Mouse (Mus musculus) layer of hippocampus, postnatal 10 days (tissue): Measurements from ENCODE around the gene AC134908.4. TPM values are rescaled to one million over a fixed set of nuclear protein-coding genes. Genes with fewer than 3 reads are reported as not detected.

Experiments used
- DNase-seq, 2 experiments: peaks; one replicate each; pipeline ENCODE4 v3.0.0; 2021; ENCODE audit warnings: low spot score in 2 of 2
- total RNA-seq, 2 experiments: library from RNA; stranded (reverse); gene quantifications; 2 replicates each; pipeline ENCODE4 v1.2.3; 2021

The AC134908.4 gene
- total RNA-seq, 2 experiments from 2014 or later: not detected

GRCm38 (mm10) chr17:25831451-25832281 is 36.2 kb upstream of the AC134908.4 start:
- peak in 1 of 2 experiments; percentile 48 for DNase-seq

- no peak for DNase-seq
Measured at GRCm38 (mm10) chr17:25830806-25831431, 35.5 kb upstream of the AC134908.4 start.

DNA sequence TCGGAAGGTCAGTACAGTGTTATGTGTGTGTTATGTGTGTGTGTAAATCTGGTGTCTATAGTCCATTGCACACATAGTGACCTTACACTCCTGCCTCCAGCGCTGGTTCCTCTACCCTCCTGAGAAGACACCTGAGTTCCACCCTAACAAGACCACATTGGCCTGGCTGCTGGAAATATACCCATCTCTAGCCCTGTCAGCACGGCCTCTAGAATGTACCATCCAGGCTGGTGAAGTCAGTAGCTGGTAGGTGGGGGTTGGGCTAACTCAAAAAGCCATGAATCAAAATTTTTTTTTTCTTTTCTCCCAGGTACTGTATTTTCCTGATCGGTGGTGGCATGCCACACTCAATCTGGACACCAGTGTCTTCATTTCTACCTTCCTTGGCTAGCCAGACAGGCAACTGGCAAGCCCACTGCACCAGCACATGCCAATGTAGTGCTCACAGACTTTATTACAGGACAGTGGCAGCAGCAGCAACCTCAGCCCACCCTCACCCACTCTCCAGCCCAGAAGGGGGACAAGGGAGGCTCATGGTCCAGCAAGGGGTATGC is 34.8 kb upstream of the AC134908.4 start:
- no peak for DNase-seq

DNA sequence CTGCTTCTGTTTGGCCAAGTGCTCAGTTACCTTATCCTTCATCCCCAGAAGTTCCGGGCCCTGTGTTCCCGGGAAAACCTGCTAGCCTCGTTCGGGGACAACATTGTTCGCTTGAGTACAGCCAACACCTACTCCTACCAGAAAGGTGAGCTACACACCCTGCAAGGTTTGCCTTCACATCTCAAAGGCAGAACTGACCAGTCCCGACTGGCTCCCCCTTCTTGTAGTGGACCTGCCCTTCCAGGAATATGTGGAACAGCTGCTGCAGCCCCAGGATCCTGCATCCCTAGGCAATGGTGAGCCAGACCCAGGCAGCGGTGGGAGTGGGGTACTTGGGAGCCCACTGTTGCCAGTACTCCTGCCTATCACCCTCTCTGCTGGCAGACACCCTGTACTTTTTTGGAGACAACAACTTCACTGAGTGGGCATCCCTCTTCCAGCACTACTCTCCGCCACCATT is 34.1 kb upstream of the AC134908.4 start:
- DNase-seq: no peak

- DNase-seq: peak; percentile 75 to 83
Measured at GRCm38 (mm10) chr17:25828712-25829557, 33.5 kb upstream of the AC134908.4 start, which contains the start of gene Jmjd8. Gene Jmjd8 (plus strand): TSS chr17:25828867.

- no peak for DNase-seq
Measured at GRCm38 (mm10) chr17:25828223-25828594, 32.8 kb upstream of the AC134908.4 start.

DNA sequence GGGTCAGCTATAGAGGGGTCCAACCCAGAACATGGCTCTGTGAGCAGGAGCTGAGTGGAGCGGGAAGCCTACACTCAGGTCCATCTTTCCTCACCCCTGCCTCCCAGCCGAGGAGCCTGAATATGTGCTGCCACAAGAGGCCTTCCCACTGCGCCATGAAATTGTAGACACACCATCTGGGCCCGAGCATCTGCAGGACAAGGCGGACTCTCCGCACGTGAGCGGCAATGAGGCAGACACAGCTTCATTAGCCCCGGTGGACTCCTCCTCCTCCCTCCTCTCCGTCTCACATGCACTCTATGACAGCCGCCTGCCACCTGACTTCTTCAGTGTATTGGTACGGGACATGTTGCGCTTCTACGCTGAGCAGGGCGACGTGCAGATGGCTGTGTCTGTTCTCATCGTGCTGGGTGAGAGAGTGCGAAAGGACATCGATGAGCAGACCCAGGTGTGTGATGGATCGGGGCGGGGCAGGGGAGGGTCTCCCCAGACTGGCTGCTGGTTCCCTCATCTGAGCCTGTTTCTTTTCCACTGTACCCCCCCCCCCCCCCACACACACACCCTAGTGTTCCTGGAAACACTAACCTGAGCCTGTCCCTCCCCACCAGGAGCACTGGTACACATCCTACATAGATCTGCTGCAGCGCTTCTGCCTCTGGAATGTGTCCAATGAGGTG is 32.2 kb upstream of the AC134908.4 start:
- DNase-seq: no peak

GRCm38 (mm10) chr17:25827011-25827410 is 31.6 kb upstream of the AC134908.4 start:
- DNase-seq: no peak

DNA sequence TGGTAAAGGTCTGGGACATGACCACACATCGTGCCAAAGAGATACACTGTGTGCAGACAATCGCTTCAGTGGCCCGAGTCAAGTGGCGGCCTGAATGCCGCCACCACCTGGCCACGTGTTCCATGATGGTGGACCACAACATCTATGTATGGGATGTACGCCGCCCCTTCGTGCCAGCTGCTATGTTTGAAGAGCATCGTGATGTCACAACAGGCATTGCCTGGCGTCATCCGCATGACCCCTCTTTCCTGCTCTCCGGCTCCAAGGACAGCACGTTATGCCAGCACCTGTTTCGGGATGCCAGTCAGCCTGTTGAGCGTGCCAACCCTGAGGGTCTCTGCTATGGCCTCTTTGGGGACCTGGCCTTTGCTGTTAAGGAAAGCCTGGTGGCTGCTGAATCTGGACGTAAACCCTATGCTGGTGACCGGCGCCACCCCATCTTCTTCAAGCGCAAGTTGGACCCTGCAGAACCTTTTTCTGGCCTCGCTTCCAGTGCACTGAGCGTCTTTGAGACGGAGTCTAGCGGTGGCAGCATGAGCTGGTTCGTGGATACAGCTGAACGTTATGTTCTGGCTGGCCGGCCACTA is 30.6 kb upstream of the AC134908.4 start:
- no peak for DNase-seq

DNA sequence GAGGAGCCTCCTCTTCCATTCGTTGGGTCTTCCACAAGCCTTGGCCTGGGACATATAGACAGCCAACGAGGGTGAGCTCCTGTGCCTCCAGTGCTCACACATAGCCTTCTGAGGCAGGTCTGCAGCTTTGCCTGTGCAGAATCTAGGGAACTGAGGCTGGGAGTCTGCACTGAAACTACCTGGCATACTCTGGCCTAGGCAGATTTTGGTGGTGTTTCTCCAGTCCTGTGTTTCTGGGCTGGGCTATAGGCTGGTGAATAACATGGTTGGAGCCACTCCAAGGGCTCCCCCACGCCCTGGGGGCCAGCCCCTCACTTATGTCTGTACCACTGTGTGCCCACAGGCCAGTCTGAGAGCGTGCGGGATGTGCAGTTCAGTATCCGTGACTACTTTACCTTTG is 29.9 kb upstream of the AC134908.4 start:
- no peak for DNase-seq

- DNase-seq: no peak
Measured at GRCm38 (mm10) chr17:25824362-25825142, 29.1 kb upstream of the AC134908.4 start.

DNA sequence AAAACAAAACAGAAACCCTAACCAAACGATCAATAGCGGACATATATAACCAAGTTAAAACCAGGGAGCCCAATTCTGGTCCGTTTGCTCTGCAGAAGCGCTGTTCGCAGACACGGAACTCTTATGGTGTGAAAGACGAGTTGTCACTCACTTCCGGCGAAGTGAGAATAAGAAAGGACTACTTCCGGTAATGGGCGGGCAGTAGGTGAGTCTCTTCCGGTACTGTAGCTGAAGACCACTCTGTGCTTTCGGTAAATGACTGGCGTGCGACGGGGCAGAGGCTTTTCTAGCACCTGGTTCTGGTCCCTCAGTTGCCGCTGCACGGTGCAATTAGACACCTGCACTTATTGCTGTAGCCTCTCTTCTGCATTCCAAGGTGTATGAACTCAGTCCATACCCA is 28.0 kb upstream of the AC134908.4 start, which contains the start of gene Wdr24:
TSS of gene Wdr24 (plus strand) at position 176 of the 400 bp plus-strand sequence.
- DNase-seq: peak; percentile 83 to 87

DNA sequence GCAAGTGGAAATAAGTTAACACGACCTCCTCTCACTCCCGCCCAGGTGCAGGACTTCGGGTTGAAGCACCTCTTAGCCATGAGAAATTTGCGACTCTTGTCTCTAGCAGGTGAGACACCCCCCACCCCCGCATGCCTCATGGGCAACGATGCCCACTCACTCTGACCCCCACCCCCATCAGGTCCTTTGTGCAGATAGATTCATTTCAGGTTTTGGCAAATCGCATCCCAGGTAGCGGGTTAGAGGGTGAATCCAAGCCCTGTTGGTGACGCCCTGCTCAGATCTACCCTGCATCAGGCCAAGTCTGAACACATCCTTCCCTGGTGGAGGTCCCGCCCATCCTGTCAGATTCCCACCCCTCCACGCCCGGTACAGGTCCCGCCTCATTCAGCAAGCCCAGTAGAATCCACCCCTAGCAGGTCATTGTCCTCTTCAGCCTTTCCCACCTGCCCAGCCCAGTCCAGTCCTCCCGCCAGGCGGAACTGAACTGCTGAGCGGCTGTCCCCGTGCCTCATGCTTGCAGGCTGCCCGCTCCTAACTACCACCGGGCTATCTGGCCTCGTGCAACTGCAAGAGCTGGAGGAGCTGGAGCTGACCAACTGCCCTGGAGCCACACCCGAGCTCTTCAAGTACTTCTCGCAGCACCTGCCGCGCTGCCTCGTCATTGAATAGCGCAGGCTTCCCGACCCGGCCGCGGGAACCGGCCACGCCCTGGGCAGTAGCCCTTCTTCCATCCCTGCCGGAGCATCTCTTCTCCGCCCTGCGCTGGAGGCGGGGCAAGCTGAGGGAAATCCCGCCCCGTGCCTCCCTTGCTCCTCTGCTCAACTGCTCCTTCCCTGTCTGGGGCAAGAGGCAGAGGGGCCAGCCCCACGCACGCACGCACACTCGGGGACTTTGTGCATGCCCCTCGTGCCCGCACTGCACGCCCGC is 23.7 kb upstream of the AC134908.4 start:
- DNase-seq: no peak

DNA sequence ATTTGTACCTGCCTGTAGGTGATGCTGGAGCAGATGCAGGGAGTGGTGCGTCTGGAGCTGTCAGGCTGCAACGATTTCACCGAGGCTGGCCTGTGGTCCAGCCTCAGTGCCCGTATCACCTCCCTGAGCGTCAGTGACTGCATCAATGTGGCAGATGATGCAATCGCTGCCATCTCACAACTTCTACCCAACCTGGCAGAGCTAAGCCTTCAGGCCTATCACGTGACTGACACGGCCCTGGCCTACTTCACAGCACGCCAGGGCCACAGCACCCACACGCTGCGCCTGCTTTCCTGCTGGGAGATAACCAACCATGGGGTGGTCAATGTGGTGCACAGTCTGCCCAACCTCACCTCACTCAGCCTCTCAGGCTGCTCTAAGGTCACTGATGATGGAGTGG is 22.2 kb upstream of the AC134908.4 start:
- no peak for DNase-seq

GRCm38 (mm10) chr17:25813471-25813870 is 18.0 kb upstream of the AC134908.4 start:
- DNase-seq: peak; percentile 81 to 85

DNA sequence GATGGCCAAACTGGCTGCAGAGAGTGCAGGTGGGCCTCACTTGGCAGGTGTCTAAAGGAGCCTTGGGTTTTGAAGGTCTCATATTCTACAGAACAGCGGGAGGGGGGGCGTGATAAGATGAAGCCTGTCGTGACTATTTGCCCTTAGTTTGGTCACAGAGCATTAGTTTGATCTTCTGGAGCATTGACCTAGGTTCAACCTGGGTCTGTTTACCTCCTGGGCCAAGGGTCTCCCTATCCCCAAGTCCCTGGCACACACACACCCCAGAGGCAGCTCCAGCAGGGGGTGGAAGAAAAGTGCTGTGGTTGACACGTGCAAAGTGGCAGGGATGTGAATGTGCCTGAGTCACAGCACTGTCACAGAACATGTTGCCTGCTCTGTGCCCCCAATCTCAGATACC is 15.4 kb upstream of the AC134908.4 start:
- DNase-seq: no peak

- peak in 1 of 2 experiments; percentile 51 for DNase-seq
Measured at GRCm38 (mm10) chr17:25809606-25810340, 14.3 kb upstream of the AC134908.4 start.
